Mouse (Mus musculus) hindbrain, embryonic 14.5 days (tissue): ENCODE results near the gene Odf2l. TPM values are rescaled to one million over a fixed set of nuclear protein-coding genes. Genes with fewer than 3 reads are reported as not detected.
A peak's percentile ranks its signal among the peaks of the same experiment; 100 is the strongest.

Experiments used
- ATAC-seq: fragments of 200-750 bp; cut with Nextera tagmentation; 2 replicates; pipeline ENCODE4 v1.8.0; 2017; ENCODE audit warnings: moderate number of reproducible peaks, mild to moderate bottlenecking, moderate TSS enrichment, moderate library complexity; ENCODE audit not compliant: low FRiP score
- DNase-seq: peaks from one replicate; pipeline ENCODE4 v3.0.0-alpha.2; 2015; ENCODE audit warnings: low spot score
- H3K27ac ChIP-seq: fragments of 300-500 bp; sonication (generic); 2 replicates; pipeline ENCODE4 v1.5.1; 2014; ENCODE audit warnings: mild to moderate bottlenecking, moderate library complexity
- H3K27me3 ChIP-seq: fragments of 300-500 bp; sonication (generic); 2 replicates; pipeline ENCODE4 v1.6.1; 2014; ENCODE audit warnings: mild to moderate bottlenecking, low read length, mixed read lengths; ENCODE audit not compliant: control insufficient read depth, insufficient read depth
- H3K36me3 ChIP-seq: fragments of 300-500 bp; sonication (generic); replicated peaks from 2 replicates; pipeline ENCODE4 v1.6.1; 2014; ENCODE audit not compliant: control insufficient read depth, insufficient read depth
- H3K4me1 ChIP-seq: fragments of 300-500 bp; sonication (generic); replicated peaks from 2 replicates; pipeline ENCODE4 v1.6.1; 2014; ENCODE audit warnings: antibody characterized with exemption, low read length, mixed read lengths; ENCODE audit not compliant: control insufficient read depth, insufficient read depth
- H3K4me2 ChIP-seq: fragments of 300-500 bp; sonication (generic); replicated peaks from 2 replicates; pipeline ENCODE4 v1.6.1; 2014; ENCODE audit warnings: mild to moderate bottlenecking, moderate library complexity
- H3K4me3 ChIP-seq: fragments of 300-500 bp; sonication (generic); replicated peaks from 2 replicates; pipeline ENCODE4 v1.5.1; 2014; ENCODE audit warnings: mild to moderate bottlenecking, low read length
- H3K9ac ChIP-seq: fragments of 300-500 bp; sonication (generic); 2 replicates; pipeline ENCODE4 v1.6.1; 2014
- H3K9me3 ChIP-seq: fragments of 300-500 bp; sonication (generic); 2 replicates; pipeline ENCODE4 v1.6.1; 2016; ENCODE audit warnings: low read length; ENCODE audit not compliant: control insufficient read depth
- WGBS: fragments of 180-500 bp; shearing (Covaris S2); extraction: QIAGEN DNeasy Blood & Tissue Kit; methylation state at CpG from one replicate; pipeline ENCODE4 v1.1.7; 2014; 5-methylcytosine and 5-hydroxymethylcytosine counted together
- polyA plus RNA-seq: library from polyadenylated mRNA; unstranded; fragments of >200 nt; fragmentation: Nextera tagmentation; extraction: Ambion mirVana; gene quantifications from 2 replicates; pipeline ENCODE4 v1.2.1, GENCODE M21; 2014

Gene Odf2l
- 11.4 and 16.1 TPM in 2 replicates for polyA plus RNA-seq

GRCm38 (mm10) chr3:145118254-145119001, at the start of gene Odf2l:
Odf2l (plus strand) TSS chr3:145118588.
- WGBS = under 1% methylated on average over 57 of the region's 57 CpGs
- peak; percentile 99 for ATAC-seq
- H3K36me3 ChIP-seq = no peaks in the 10 kb centered on the region
- H3K4me2 ChIP-seq = peak within 1 kb of the TSS; percentile 80
- H3K4me3 ChIP-seq = peak within 1 kb of the TSS; percentile 76
- peak within 1 kb of the TSS; percentile 99 for H3K27ac ChIP-seq
- peak; percentile 97 for DNase-seq
- no peaks in the 10 kb centered on the region for H3K9me3 ChIP-seq
- H3K4me1 ChIP-seq = peaks cover 15% of the 10 kb centered on the region
- H3K27me3 ChIP-seq = no peaks in the 10 kb centered on the region
- H3K9ac ChIP-seq = peak within 1 kb of the TSS; percentile 90

DNA sequence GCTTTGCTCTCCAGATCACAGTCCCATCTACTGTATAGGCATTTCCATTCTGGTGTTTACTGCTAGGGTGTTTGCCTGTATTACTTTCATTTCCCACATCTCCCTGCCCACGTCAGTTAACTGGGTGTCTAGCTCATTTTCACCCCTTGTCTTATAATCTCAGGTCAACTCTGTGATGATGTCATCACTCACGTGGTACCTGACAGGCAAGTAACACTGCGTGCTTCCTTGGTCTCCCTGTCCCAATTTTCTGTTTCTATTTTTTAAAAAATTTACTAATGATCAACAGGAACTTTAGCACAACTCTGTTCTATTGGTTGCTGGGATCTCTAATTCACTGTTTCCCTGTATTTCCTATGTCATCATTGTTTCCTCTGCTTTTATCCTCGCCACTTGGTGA, 49.4 kb upstream of the Odf2l start:
- DNase-seq = no peak
- no peak overlapping the region for H3K4me2 ChIP-seq

DNA sequence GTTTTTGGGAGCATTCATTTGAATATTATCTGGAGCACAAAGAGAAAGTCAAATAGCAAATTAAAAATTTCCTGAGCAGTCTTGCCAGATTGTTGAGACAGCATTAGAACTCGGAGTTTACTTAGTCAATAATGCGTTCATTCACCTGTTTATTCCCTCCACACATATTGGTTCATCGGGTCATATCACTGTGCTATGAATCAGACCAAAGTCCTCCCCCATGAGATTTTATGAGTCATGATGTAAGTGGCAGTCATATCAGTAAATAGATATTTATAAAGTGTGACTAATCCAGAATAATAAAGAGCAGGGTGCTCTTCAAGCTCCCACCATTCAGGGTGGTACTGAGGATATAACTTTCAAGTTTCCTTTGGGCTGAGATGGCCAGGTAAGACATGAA, 46.0 kb upstream of the Odf2l start:
- H3K9me3 ChIP-seq = no peaks in the 10 kb centered on the region
- no peak overlapping the region for H3K4me2 ChIP-seq
- no peak overlapping the region for H3K4me3 ChIP-seq
- ATAC-seq (no peak), DNase-seq (no peak)
- H3K27ac ChIP-seq = no peak overlapping the region
- H3K36me3 ChIP-seq = no peaks in the 10 kb centered on the region
- 93% methylated on average over 3 of the region's 3 CpGs for WGBS
- no peak overlapping the region for H3K9ac ChIP-seq
- H3K27me3 ChIP-seq = no peaks in the 10 kb centered on the region
- no peaks in the 10 kb centered on the region for H3K4me1 ChIP-seq

More for the DNA sequence above, 49.4 kb upstream of the Odf2l start:
- H3K9me3 ChIP-seq = no peaks in the 10 kb centered on the region
- H3K27me3 ChIP-seq = no peaks in the 10 kb centered on the region
- H3K9ac ChIP-seq = no peak overlapping the region
- H3K4me1 ChIP-seq = no peaks in the 10 kb centered on the region
- H3K36me3 ChIP-seq = no peaks in the 10 kb centered on the region
- H3K4me3 ChIP-seq = no peak overlapping the region
- no peak for ATAC-seq
- H3K27ac ChIP-seq = no peak overlapping the region
- 85% methylated on average over 4 of the region's 4 CpGs for WGBS

DNA sequence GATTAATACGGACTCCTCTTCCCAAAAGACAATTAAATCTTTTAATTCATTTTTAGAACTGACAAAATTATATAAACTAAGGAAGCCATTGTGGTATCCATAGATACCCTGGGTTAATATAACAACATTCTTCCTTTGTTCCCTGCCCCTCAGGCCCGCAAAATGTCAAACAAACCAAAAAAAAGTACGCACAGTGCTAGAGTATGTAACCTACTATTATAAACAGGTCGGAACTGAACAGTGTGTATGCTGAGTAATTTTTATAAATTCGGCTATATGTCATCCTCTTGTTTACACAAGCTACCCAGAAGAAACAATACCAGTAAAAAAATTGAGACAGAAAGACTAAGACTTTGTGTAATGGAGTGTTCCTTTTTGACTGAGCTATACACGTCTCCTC, 40.0 kb upstream of the Odf2l start:
- Histone ChIP-seq H3K4me3 (no peak overlapping the region), H3K4me2 (no peak overlapping the region), H3K4me1 (no peaks in the 10 kb centered on the region), H3K36me3 (no peaks in the 10 kb centered on the region), H3K9ac (no peak overlapping the region), H3K9me3 (no peaks in the 10 kb centered on the region), H3K27me3 (no peaks in the 10 kb centered on the region), H3K27ac (no peak overlapping the region)
- ATAC-seq = no peak
- WGBS = 89% methylated on average over 6 of the region's 6 CpGs
- no peak for DNase-seq

DNA sequence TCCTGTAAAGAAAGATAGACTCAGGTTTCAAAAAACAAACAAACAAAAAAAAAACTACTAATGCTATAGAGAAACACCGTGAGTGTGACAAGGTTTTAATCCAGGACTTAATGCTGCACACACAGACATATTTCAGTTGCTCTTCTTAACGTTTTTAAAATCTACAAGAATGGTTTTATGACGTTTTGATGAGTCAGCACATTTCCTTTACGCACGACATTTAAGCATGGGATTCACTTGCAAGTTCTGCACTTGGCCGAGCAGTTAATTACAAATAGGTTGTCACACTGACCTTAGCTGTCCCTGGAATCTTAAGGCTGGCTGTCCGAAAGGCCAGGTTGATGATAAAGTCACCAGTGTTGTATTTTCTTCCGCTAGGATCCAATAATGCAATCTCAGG, 37.5 kb upstream of the Odf2l start:
- 86% methylated on average over 8 of the region's 8 CpGs for WGBS
- no peak for ATAC-seq
- H3K4me2 ChIP-seq = no peak overlapping the region

GRCm38 (mm10) chr3:145083081-145083480, 35.3 kb upstream of the Odf2l start:
- no peaks in the 10 kb centered on the region for H3K9me3 ChIP-seq
- H3K36me3 ChIP-seq = no peaks in the 10 kb centered on the region
- no peak overlapping the region for H3K4me3 ChIP-seq
- H3K27me3 ChIP-seq = no peaks in the 10 kb centered on the region
- no peak for ATAC-seq
- DNase-seq = no peak
- no peak overlapping the region for H3K27ac ChIP-seq
- H3K4me2 ChIP-seq = no peak overlapping the region
- 87% methylated on average over 1 of the region's 1 CpGs for WGBS
- H3K9ac ChIP-seq = no peak overlapping the region
- no peaks in the 10 kb centered on the region for H3K4me1 ChIP-seq

More for the DNA sequence above, 37.5 kb upstream of the Odf2l start:
- no peak for DNase-seq
- H3K27me3 ChIP-seq = no peaks in the 10 kb centered on the region
- H3K9ac ChIP-seq = no peak overlapping the region
- no peak overlapping the region for H3K4me3 ChIP-seq
- H3K9me3 ChIP-seq = no peaks in the 10 kb centered on the region
- H3K27ac ChIP-seq = no peak overlapping the region
- H3K4me1 ChIP-seq = no peaks in the 10 kb centered on the region
- H3K36me3 ChIP-seq = no peaks in the 10 kb centered on the region

- ATAC-seq (no peak), DNase-seq (no peak)
- no peaks in the 10 kb centered on the region for H3K4me1 ChIP-seq
- no peak overlapping the region for H3K4me2 ChIP-seq
- no peak overlapping the region for H3K9ac ChIP-seq
- no peak overlapping the region for H3K27ac ChIP-seq
- 97% methylated on average over 14 of the region's 14 CpGs for WGBS
- H3K9me3 ChIP-seq = no peaks in the 10 kb centered on the region
- H3K4me3 ChIP-seq = no peak overlapping the region
- H3K36me3 ChIP-seq = no peaks in the 10 kb centered on the region
- no peaks in the 10 kb centered on the region for H3K27me3 ChIP-seq
Measured at GRCm38 (mm10) chr3:145086180-145086579, 32.2 kb upstream of the Odf2l start.

DNA sequence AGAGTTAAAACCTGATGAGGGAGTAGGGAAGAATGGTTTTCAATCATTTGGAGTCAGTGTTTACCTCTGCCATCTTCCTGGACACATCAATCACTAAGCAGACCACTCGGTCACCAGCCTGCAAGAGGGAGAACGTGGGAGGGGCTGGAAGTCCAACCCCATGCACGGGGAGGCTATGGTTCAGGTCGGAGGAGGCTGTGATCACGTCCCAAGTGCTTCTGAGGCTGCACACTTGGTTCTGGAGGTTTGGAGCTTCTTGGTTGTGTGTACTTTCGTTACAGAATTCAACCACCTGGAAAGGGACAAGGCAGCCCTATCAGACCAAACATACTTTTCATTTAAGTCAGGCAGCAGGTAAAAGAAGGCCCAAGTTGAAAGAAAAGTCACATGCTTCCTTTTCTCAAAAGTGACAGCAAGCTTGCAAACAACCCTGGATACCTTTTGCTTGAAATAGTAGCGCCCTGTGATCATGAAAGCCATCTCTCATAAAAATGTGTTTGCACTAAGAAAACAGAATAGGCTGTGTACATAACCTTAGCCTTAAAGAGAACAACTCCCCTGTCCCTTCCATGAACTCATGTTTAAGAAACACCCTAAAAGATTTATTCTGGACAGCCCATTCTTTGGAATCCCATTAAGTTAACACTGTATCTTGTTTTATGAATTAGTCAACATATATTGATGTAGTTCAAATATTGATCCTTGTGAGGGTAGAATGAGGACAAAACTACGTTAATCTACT, 30.4 kb upstream of the Odf2l start:
- no peak for DNase-seq
- Histone ChIP-seq H3K9ac (no peak overlapping the region), H3K9me3 (no peaks in the 10 kb centered on the region), H3K36me3 (no peaks in the 10 kb centered on the region), H3K4me3 (no peak overlapping the region), H3K4me1 (no peaks in the 10 kb centered on the region), H3K27me3 (no peaks in the 10 kb centered on the region), H3K27ac (no peak overlapping the region), H3K4me2 (no peak overlapping the region)
- WGBS = 78% methylated on average over 8 of the region's 8 CpGs
- no peak for ATAC-seq

- Histone ChIP-seq H3K36me3 (no peaks in the 10 kb centered on the region), H3K27me3 (no peaks in the 10 kb centered on the region), H3K4me1 (no peaks in the 10 kb centered on the region), H3K9me3 (no peaks in the 10 kb centered on the region), H3K9ac (no peak within 1 kb of the TSS), H3K4me2 (no peak within 1 kb of the TSS), H3K27ac (no peak within 1 kb of the TSS), H3K4me3 (no peak within 1 kb of the TSS)
- ATAC-seq = no peak
- 80% methylated on average over 6 of the region's 6 CpGs for WGBS
- no peak for DNase-seq
Measured at GRCm38 (mm10) chr3:145099291-145099690, 19.1 kb upstream of the Odf2l start, which contains the start of gene Clca2. Clca2 (minus strand) TSS chr3:145099443.
